Mouse (Mus musculus): Measurements from ENCODE around the gene Pigk. TPM values are rescaled to one million over a fixed set of nuclear protein-coding genes. Genes with fewer than 3 reads are reported as not detected.

Gene Pigk
- polyA plus RNA-seq, 1 experiment from 2014 or later, result 47.9 TPM

DNA sequence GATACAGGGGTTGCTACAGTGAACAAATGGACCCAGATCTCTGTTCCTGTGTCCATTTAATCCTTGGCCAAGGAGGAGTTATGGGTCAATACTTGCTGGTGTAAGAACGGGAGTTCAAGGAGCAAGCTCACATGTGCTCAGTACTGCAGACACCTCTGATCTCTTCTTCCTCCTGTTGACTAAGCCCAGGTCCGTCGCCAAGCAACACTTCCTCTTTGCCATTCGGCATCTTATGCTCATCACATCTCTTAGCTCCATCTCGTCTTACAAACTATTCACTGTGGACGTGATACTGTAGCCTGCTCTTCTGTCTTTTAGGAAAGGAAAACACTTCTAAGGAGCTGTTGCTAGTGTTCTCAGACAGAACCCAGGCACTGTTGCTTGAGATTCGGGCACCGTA lies 203.7 kb downstream of the Pigk start:
- 84% methylated on average over 8 of the region's 8 CpGs for WGBS

DNA sequence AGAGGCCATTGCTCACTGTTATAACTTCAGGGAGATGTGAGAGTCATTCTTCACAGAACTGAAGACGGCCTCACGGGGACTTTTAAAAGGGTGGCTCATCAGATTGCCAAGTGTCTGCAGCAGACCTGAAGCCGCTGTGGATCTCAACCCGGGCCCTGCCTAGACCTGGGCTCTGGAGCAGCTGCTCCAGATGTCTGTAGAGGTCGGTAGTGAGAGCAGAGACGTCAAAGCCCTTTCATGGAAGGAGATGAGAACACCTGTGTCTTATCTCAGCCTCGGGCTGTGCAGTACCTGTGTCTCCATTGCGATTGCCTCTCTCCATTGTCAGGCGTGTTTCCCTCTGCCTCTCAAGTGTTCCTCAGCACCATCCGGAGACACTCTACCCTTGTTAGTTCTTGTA lies 205.2 kb downstream of the Pigk start:
- no peaks in the 10 kb centered on the region for H3K27me3 ChIP-seq
- H3K9me3 ChIP-seq, result no peaks in the 10 kb centered on the region
- H3K36me3 ChIP-seq, result no peaks in the 10 kb centered on the region
- H3K4me2 ChIP-seq, result no peak overlapping the region
- H3K27ac ChIP-seq, result no peak overlapping the region
- H3K9ac ChIP-seq, result no peak overlapping the region
- 0 out of 2 replicates have a peak, but pooled peaks cover 5% of the 10 kb centered on the region for H3K4me1 ChIP-seq (replicated peaks)
- ATAC-seq (ENCODE audit: low FRiP score), result no peak
- no peak overlapping the region for H3K4me3 ChIP-seq
- 74% methylated on average over 10 of the region's 10 CpGs for WGBS

More for the DNA sequence above, 203.7 kb downstream of the Pigk start:
- ATAC-seq (ENCODE audit: low FRiP score), result no peak
- Histone ChIP-seq H3K36me3 (no peaks in the 10 kb centered on the region), H3K4me1 (replicated peaks) (no peaks in the 10 kb centered on the region), H3K9ac (no peak overlapping the region), H3K4me2 (no peak overlapping the region), H3K4me3 (no peak overlapping the region), H3K9me3 (no peaks in the 10 kb centered on the region), H3K27me3 (no peaks in the 10 kb centered on the region), H3K27ac (no peak overlapping the region)

DNA sequence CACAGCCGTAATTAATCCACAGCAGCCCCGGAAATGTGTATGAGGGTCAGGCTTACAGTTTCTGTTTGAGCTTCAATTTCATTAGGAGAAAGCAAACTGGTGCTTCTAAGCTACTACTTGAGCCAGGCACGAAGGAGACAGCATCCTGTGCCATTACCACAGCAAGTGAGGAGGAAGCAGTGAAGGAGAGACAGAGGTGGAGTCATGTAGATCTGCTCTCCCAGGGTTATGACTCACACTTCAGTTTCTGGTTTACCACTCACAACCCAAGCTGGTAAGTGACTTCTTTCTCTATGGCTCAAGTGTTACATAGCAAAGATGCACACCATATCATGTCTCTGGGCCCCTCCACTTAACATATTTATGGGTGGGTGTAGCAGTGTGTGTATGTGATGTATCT lies 206.5 kb downstream of the Pigk start:
- H3K4me2 ChIP-seq, result no peak overlapping the region
- no peaks in the 10 kb centered on the region for H3K36me3 ChIP-seq
- H3K4me3 ChIP-seq, result no peak overlapping the region
- H3K9ac ChIP-seq, result no peak overlapping the region
- H3K4me1 ChIP-seq (replicated peaks), result 0 out of 2 replicates have a peak, but pooled peaks cover 8% of the 10 kb centered on the region
- H3K9me3 ChIP-seq, result no peaks in the 10 kb centered on the region
- no peak for ATAC-seq (ENCODE audit: low FRiP score)
- WGBS, result 82% methylated on average over 3 of the region's 3 CpGs
- no peak overlapping the region for H3K27ac ChIP-seq
- H3K27me3 ChIP-seq, result no peaks in the 10 kb centered on the region

DNA sequence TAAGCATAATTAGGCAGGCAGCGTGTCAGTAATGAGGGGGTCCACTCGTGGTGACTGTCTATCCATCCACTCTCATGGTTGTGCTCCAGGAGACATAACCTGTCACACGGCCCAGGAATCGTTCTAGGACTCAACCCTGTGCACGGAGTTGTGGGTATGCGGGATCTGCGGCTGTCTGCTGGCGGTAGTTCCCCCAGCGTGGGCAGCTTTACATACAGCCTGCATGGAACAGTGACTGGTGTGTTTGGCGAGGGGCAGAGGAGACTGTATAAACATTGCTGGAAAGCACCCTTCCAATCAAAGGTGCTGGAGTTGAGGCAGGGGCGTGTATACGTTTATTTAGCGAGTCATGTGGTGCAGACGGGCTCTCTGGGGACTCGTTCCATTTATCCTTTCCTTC lies 209.6 kb downstream of the Pigk start:
- Histone ChIP-seq H3K4me1 (replicated peaks) (peaks cover 21% of the 10 kb centered on the region), H3K9me3 (no peaks in the 10 kb centered on the region), H3K4me3 (no peak overlapping the region), H3K36me3 (no peaks in the 10 kb centered on the region), H3K4me2 (no peak overlapping the region), H3K9ac (no peak overlapping the region), H3K27me3 (no peaks in the 10 kb centered on the region), H3K27ac (no peak overlapping the region)
- ATAC-seq (ENCODE audit: low FRiP score), result no peak
- 68% methylated on average over 15 of the region's 15 CpGs for WGBS

DNA sequence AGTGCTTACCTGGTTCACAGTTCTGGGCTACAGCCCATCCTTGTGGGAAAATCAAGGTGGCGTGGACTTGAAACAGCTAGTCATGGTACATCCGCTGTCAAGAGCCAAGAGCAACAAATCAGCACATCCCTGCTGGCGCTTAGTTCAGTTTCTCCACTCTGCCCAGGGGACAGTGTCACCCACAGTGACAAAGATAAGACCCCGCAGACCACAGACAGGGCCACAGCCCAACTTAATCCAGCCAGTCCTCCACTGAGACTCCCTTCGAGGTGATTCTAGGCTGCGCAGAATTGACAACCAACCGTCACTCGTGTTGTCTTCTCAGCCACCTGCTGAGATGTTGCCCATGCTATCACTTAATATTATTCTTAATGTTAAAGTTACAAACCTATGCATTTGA lies 211.5 kb downstream of the Pigk start:
- H3K4me2 ChIP-seq, result no peak overlapping the region
- H3K27me3 ChIP-seq, result no peaks in the 10 kb centered on the region
- H3K9ac ChIP-seq, result no peak overlapping the region
- WGBS, result 97% methylated on average over 8 of the region's 8 CpGs
- H3K4me1 ChIP-seq (replicated peaks), result peaks cover 31% of the 10 kb centered on the region
- H3K27ac ChIP-seq, result no peak overlapping the region
- no peaks in the 10 kb centered on the region for H3K36me3 ChIP-seq
- no peak overlapping the region for H3K4me3 ChIP-seq
- ATAC-seq (ENCODE audit: low FRiP score), result no peak
- no peaks in the 10 kb centered on the region for H3K9me3 ChIP-seq

DNA sequence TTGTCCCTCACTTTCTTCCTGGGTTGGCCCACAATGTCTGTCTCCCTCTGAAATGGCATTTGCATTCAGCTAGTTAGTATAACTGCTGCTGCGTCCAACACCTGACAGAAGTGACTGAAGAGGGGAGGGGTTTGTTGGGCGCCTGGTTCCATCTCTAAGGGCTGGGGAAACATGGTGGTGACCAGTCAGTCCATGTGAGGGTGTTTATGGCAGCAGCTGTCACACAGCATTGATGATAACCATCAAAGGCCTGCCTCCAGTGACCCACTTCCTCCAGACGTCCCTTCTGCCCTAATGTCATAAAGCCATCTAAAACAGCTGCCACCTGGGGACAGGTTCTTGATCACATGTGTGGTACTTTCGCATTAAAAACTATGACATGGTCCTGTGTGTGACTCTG lies 212.3 kb downstream of the Pigk start:
- Histone ChIP-seq H3K4me3 (no peak overlapping the region), H3K9me3 (no peaks in the 10 kb centered on the region), H3K9ac (no peak overlapping the region), H3K36me3 (no peaks in the 10 kb centered on the region), H3K27me3 (no peaks in the 10 kb centered on the region), H3K4me2 (no peak overlapping the region), H3K4me1 (replicated peaks) (peaks cover 31% of the 10 kb centered on the region), H3K27ac (no peak overlapping the region)
- 73% methylated on average over 4 of the region's 4 CpGs for WGBS
- ATAC-seq (ENCODE audit: low FRiP score), result no peak

DNA sequence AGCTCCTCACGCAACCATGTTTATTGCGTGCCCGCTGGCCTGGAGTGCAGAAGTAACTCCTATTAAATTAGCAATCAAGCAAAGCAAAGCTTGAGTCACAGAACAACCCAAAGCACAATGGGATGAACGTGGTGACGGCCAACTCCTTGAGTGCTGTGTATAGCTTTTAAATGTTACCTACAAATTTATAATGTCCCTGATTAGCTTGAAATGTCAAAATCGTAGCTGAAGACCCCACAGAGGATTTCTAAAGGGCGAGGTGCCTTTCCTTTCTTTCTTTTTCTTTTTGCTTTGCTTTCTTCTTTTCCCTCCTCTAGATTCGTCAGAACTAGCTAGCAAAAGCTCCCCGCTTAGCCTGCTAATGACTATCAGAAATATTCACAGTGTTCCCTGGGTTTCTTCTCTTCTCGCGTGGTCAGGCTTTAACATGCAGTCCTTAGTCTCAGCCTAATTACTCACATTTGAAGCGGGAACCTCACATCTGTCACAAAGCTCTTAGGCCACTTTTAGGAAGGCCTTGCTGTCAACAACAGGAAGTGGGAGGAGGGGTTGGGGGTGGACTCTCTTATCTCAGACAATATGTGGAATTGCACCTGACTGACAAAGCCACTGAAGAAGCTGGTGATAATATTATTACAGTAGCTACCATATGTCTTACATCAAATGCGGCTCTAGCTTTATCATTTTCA lies 214.5 kb downstream of the Pigk start:
- no peak overlapping the region for H3K9ac ChIP-seq
- H3K27ac ChIP-seq, result peak overlapping the region; percentile 15; the same call in 1 of the 2 replicates
- no peak overlapping the region for H3K4me3 ChIP-seq
- H3K9me3 ChIP-seq, result no peaks in the 10 kb centered on the region
- no peaks in the 10 kb centered on the region for H3K27me3 ChIP-seq
- H3K36me3 ChIP-seq, result no peaks in the 10 kb centered on the region
- WGBS, result 66% methylated on average over 13 of the region's 13 CpGs
- no peak overlapping the region for H3K4me2 ChIP-seq
- no peak for ATAC-seq (ENCODE audit: low FRiP score)
- peaks cover 31% of the 10 kb centered on the region for H3K4me1 ChIP-seq (replicated peaks)

DNA sequence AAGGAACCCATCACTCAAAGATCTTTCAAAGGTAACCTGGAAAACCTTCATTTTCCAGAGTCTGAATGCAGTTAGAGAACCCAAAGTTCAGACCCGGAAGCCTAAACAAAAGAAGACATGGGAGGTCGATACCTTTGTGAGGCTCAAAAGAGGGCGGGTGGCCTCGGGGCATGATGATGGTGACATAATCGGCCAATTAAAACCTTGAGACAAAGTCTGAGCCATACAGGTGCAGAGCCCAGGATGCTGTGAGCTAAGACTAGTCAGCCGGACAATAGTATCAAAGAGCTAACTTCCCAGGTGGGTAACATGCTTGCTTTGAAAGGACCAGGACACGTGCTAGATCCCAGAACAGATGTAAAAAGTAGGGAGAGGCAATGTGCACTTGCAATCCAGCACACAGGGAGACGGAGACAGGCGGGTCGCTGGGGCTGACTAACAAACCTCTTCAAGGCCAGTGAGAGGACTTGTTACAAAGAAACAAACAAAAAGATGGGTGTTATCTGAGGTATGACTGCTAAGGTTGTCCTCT lies 215.4 kb downstream of the Pigk start:
- Histone ChIP-seq H3K4me2 (no peak overlapping the region), H3K9me3 (no peaks in the 10 kb centered on the region), H3K27me3 (no peaks in the 10 kb centered on the region), H3K27ac (no peak overlapping the region), H3K36me3 (no peaks in the 10 kb centered on the region), H3K9ac (no peak overlapping the region), H3K4me3 (no peak overlapping the region), H3K4me1 (replicated peaks) (peaks cover 27% of the 10 kb centered on the region)
- ATAC-seq (ENCODE audit: low FRiP score), result no peak
- 74% methylated on average over 10 of the region's 10 CpGs for WGBS

DNA sequence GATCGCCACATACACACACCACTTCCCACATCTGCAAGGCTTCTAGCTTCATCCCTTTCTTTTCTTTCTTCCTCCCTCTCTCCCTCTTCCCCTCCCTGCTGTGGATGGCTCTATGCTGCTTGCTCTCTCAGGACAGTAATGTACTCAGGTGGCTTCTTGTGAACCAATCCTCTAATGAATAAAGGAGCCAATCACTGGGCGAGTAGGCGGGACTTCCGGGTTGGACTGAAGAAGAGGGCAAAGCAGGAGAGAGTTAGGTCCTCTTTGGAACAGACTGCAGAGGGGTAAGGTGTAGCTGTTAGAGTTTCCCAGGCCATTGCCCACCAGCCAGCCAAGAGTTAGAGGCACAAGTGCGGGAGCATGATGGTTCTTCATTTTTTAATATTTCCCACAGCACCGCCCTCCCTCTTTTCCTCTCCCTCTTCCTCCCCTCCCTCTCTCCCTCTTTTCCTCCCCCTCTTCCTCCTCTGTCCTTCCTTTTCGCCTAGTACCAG lies 215.9 kb downstream of the Pigk start:
- no peaks in the 10 kb centered on the region for H3K27me3 ChIP-seq
- peaks cover 23% of the 10 kb centered on the region for H3K4me1 ChIP-seq (replicated peaks)
- 82% methylated on average over 7 of the region's 7 CpGs for WGBS
- no peak overlapping the region for H3K27ac ChIP-seq
- H3K9me3 ChIP-seq, result no peaks in the 10 kb centered on the region
- no peak overlapping the region for H3K4me2 ChIP-seq
- no peak overlapping the region for H3K4me3 ChIP-seq
- ATAC-seq (ENCODE audit: low FRiP score), result no peak
- H3K36me3 ChIP-seq, result no peaks in the 10 kb centered on the region
- no peak overlapping the region for H3K9ac ChIP-seq

DNA sequence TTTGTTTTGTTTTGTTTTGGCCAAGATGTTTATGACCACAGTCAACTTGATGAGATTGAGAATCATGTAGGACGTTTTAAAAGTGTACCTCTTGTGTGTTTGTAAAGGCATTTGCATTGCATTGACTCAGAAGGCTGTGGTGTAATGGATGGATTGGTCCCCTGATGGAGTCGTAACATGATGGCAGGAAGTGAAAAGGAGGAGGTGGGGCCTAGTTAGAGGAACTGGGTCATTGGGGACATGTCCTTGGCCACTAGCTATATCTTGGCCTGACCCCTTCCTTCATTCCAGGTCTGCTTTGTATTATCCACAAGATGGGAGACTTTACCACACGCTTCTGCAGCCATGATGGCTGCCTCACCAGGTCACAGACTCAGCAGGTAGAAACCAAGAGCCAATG lies 217.5 kb downstream of the Pigk start:
- ATAC-seq (ENCODE audit: low FRiP score), result no peak
- Histone ChIP-seq H3K4me1 (replicated peaks) (peaks cover 23% of the 10 kb centered on the region), H3K4me2 (no peak overlapping the region), H3K9me3 (no peaks in the 10 kb centered on the region), H3K9ac (no peak overlapping the region), H3K27ac (no peak overlapping the region), H3K36me3 (no peaks in the 10 kb centered on the region), H3K27me3 (no peaks in the 10 kb centered on the region), H3K4me3 (no peak overlapping the region)
- WGBS, result 84% methylated on average over 3 of the region's 3 CpGs

DNA sequence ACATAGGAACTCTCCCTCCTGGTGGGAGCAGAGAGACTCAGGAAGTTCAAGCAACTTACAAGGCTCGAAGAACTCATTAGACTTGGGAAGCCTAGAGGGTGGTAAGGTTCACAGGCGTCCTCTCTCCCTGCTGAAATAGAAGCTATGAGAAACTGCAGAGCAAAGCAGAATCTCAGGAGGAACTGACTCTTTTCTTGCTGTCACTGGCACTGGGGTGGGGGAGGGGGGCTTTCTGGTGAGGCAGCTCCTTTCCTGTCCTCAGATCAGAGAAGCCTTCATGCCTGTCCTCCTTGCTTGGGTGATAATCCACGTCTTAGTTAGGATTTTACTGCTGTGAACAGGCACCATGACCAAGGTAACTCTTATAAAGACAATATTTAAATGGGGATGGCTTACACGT lies 218.2 kb downstream of the Pigk start:
- H3K4me1 ChIP-seq (replicated peaks), result peaks cover 23% of the 10 kb centered on the region
- H3K36me3 ChIP-seq, result no peaks in the 10 kb centered on the region
- WGBS, result 79% methylated on average over 4 of the region's 4 CpGs
- no peak overlapping the region for H3K4me2 ChIP-seq
- H3K9ac ChIP-seq, result no peak overlapping the region
- no peak for ATAC-seq (ENCODE audit: low FRiP score)
- no peaks in the 10 kb centered on the region for H3K9me3 ChIP-seq
- no peak overlapping the region for H3K4me3 ChIP-seq
- no peaks in the 10 kb centered on the region for H3K27me3 ChIP-seq
- no peak overlapping the region for H3K27ac ChIP-seq

DNA sequence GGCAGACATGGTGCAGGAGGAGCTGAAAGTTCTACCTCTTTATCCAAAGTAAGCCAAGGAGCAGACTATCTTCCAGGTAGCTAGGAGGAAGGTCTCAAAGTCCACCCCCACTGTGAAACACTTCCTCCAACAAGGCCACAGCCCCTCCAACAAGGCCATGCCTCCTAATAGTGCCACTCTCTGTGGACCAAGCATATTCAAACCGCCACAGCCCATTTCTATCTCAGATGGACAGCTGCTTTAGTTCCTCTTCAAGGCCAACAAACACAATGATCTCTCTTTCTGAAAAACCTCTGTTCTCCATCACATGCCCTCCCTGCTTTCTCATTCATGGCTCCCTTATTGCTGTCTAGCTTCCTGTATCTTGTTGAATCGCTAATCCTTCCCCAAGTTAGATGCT lies 218.6 kb downstream of the Pigk start:
- Histone ChIP-seq H3K27me3 (no peaks in the 10 kb centered on the region), H3K9ac (no peak overlapping the region), H3K4me1 (replicated peaks) (peaks cover 18% of the 10 kb centered on the region), H3K9me3 (no peaks in the 10 kb centered on the region), H3K4me2 (no peak overlapping the region), H3K4me3 (no peak overlapping the region), H3K36me3 (no peaks in the 10 kb centered on the region), H3K27ac (no peak overlapping the region)
- WGBS, result 86% methylated on average over 2 of the region's 2 CpGs
- no peak for ATAC-seq (ENCODE audit: low FRiP score)

DNA sequence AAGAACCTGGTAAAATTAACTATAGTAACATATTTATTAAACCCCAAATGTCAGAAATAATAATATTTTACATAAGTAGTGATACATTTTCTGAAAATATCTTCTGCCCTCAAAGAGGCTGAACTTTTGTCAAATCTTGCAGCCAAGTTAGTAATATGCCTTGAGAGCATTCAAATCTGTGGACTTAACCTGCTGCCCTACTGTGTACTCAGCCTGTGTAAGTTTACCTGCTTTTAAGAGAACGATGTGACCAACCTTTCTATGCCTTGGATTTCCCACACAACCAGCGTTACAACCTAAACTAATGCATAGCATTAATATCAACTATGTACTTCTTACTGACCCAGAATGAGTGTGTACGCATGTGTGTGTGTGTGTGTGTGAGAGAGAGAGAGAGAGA lies 219.8 kb downstream of the Pigk start:
- Histone ChIP-seq H3K4me2 (no peak overlapping the region), H3K27ac (no peak overlapping the region), H3K4me3 (no peak overlapping the region), H3K9ac (no peak overlapping the region), H3K27me3 (no peaks in the 10 kb centered on the region), H3K4me1 (replicated peaks) (peaks cover 8% of the 10 kb centered on the region), H3K36me3 (no peaks in the 10 kb centered on the region), H3K9me3 (no peaks in the 10 kb centered on the region)
- ATAC-seq (ENCODE audit: low FRiP score), result no peak
- 97% methylated on average over 3 of the region's 3 CpGs for WGBS

All from hindbrain, embryonic 13.5 days (tissue).